Mouse (Mus musculus): ENCODE data around the gene Gm527. TPM values are rescaled to one million over a fixed set of nuclear protein-coding genes. Genes with fewer than 3 reads are reported as not detected.

Gene Gm527
- 1.3 and 1.7 TPM in 2 replicates for total RNA-seq (2014; rRNA removed)
- 0.27 and 0.34 TPM in 2 replicates for polyA plus RNA-seq (2012; rRNA removed)

GRCm38 (mm10) chr12:64917578-64918471 lies at the start of gene Gm527:
Gm527 (plus strand) TSS chr12:64917906.
- no peaks in the 10 kb centered on the region for H3K36me3 ChIP-seq (ENCODE audit: control insufficient read depth, insufficient read depth, low read length)
- TF ChIP-seq POLR2A (IDR thresholded peaks at IDR 0.05; ENCODE audit: extremely low read depth, insufficient read depth, low read length) = no peak
- TF ChIP-seq CTCF (IDR thresholded peaks at IDR 0.05; ENCODE audit: low read depth, low read length) = no peak
- no peaks in the 10 kb centered on the region for H3K4me1 ChIP-seq (ENCODE audit: control insufficient read depth, insufficient read depth, low read length)
- H3K79me2 ChIP-seq (ENCODE audit: control insufficient read depth, insufficient read depth, low read length) = no peaks in the 10 kb centered on the region
- H3K27ac ChIP-seq (replicated peaks; ENCODE audit: insufficient read depth, low read depth, low read length) = no peak within 1 kb of the TSS
- H3K27me3 ChIP-seq (ENCODE audit: control insufficient read depth, insufficient read depth, low read length) = no peaks in the 10 kb centered on the region
- H3K4me3 ChIP-seq (ENCODE audit: insufficient read depth, low read depth, low read length) = peak within 1 kb of the TSS; percentile 62
- peak within 1 kb of the TSS; percentile 80 for H3K9ac ChIP-seq (ENCODE audit: low read depth, low read length)
- WGBS = under 1% methylated on average over 80 of the region's 93 CpGs
- peak; percentile 88 for DNase-seq (ENCODE audit: extremely low read depth, low read depth, low spot score)

GRCm38 (mm10) chr12:64871103-64871502 lies 46.6 kb upstream of the Gm527 start:
- no peak overlapping the region for H3K27ac ChIP-seq (replicated peaks; ENCODE audit: insufficient read depth, low read depth, low read length)
- H3K79me2 ChIP-seq (ENCODE audit: control insufficient read depth, insufficient read depth, low read length) = no peaks in the 10 kb centered on the region
- no peaks in the 10 kb centered on the region for H3K36me3 ChIP-seq (ENCODE audit: control insufficient read depth, insufficient read depth, low read length)
- H3K4me1 ChIP-seq (ENCODE audit: control insufficient read depth, insufficient read depth, low read length) = peaks cover 3% of the 10 kb centered on the region; the same call in 1 of the 2 replicates
- 59% methylated on average over 4 of the region's 4 CpGs for whole genome bisulfite sequencing
- TF ChIP-seq POLR2A (IDR thresholded peaks at IDR 0.05; ENCODE audit: extremely low read depth, insufficient read depth, low read length) (no peak), CTCF (IDR thresholded peaks at IDR 0.05; ENCODE audit: low read depth, low read length) (no peak)
- no peaks in the 10 kb centered on the region for H3K27me3 ChIP-seq (ENCODE audit: control insufficient read depth, insufficient read depth, low read length)
- DNase-seq (ENCODE audit: extremely low read depth, low read depth, low spot score) = no peak
- no peak overlapping the region for H3K4me3 ChIP-seq (ENCODE audit: insufficient read depth, low read depth, low read length)
- H3K9ac ChIP-seq (ENCODE audit: low read depth, low read length) = no peak overlapping the region

- Histone ChIP-seq H3K79me2 (ENCODE audit: control insufficient read depth, insufficient read depth, low read length) (no peaks in the 10 kb centered on the region), H3K27ac (replicated peaks; ENCODE audit: insufficient read depth, low read depth, low read length) (no peak overlapping the region), H3K9ac (ENCODE audit: low read depth, low read length) (no peak overlapping the region), H3K4me1 (ENCODE audit: control insufficient read depth, insufficient read depth, low read length) (no peaks in the 10 kb centered on the region), H3K36me3 (ENCODE audit: control insufficient read depth, insufficient read depth, low read length) (no peaks in the 10 kb centered on the region), H3K4me3 (ENCODE audit: insufficient read depth, low read depth, low read length) (no peak overlapping the region), H3K27me3 (ENCODE audit: control insufficient read depth, insufficient read depth, low read length) (no peaks in the 10 kb centered on the region; the same call in 1 of the 2 replicates)
- no peak for TF ChIP-seq POLR2A (IDR thresholded peaks at IDR 0.05; ENCODE audit: extremely low read depth, insufficient read depth, low read length)
- peak; percentile 84 for TF ChIP-seq CTCF (IDR thresholded peaks at IDR 0.05; ENCODE audit: low read depth, low read length)
- peak; percentile 35 for DNase-seq (ENCODE audit: extremely low read depth, low read depth, low spot score)
- 35% methylated on average over 4 of the region's 4 CpGs for WGBS
Measured at GRCm38 (mm10) chr12:64897060-64897730, 20.5 kb upstream of the Gm527 start.

- no peak overlapping the region for H3K27ac ChIP-seq (replicated peaks; ENCODE audit: insufficient read depth, low read depth, low read length)
- TF ChIP-seq POLR2A (IDR thresholded peaks at IDR 0.05; ENCODE audit: extremely low read depth, insufficient read depth, low read length) (no peak), CTCF (IDR thresholded peaks at IDR 0.05; ENCODE audit: low read depth, low read length) (no peak)
- 64% methylated on average over 8 of the region's 8 CpGs for WGBS
- peak; percentile 5 for DNase-seq (ENCODE audit: extremely low read depth, low read depth, low spot score)
- no peaks in the 10 kb centered on the region for H3K36me3 ChIP-seq (ENCODE audit: control insufficient read depth, insufficient read depth, low read length)
- H3K4me1 ChIP-seq (ENCODE audit: control insufficient read depth, insufficient read depth, low read length) = no peaks in the 10 kb centered on the region
- no peak overlapping the region for H3K9ac ChIP-seq (ENCODE audit: low read depth, low read length)
- no peaks in the 10 kb centered on the region for H3K79me2 ChIP-seq (ENCODE audit: control insufficient read depth, insufficient read depth, low read length)
- no peaks in the 10 kb centered on the region; the same call in 1 of the 2 replicates for H3K27me3 ChIP-seq (ENCODE audit: control insufficient read depth, insufficient read depth, low read length)
- no peak overlapping the region for H3K4me3 ChIP-seq (ENCODE audit: insufficient read depth, low read depth, low read length)
Measured at GRCm38 (mm10) chr12:64902506-64902905, 15.2 kb upstream of the Gm527 start.

- H3K27ac ChIP-seq (replicated peaks; ENCODE audit: insufficient read depth, low read depth, low read length) = no peak overlapping the region
Measured at GRCm38 (mm10) chr12:64903186-64903585, 14.5 kb upstream of the Gm527 start.

More at GRCm38 (mm10) chr12:64903186-64903585, 14.5 kb upstream of the Gm527 start:
- TF ChIP-seq CTCF (IDR thresholded peaks at IDR 0.05; ENCODE audit: low read depth, low read length) (no peak), POLR2A (IDR thresholded peaks at IDR 0.05; ENCODE audit: extremely low read depth, insufficient read depth, low read length) (no peak)
- no peaks in the 10 kb centered on the region for H3K4me1 ChIP-seq (ENCODE audit: control insufficient read depth, insufficient read depth, low read length)
- no peak overlapping the region for H3K4me3 ChIP-seq (ENCODE audit: insufficient read depth, low read depth, low read length)
- no peaks in the 10 kb centered on the region for H3K36me3 ChIP-seq (ENCODE audit: control insufficient read depth, insufficient read depth, low read length)
- DNase-seq (ENCODE audit: extremely low read depth, low read depth, low spot score) = no peak
- H3K9ac ChIP-seq (ENCODE audit: low read depth, low read length) = no peak overlapping the region
- no peaks in the 10 kb centered on the region; the same call in 1 of the 2 replicates for H3K27me3 ChIP-seq (ENCODE audit: control insufficient read depth, insufficient read depth, low read length)
- H3K79me2 ChIP-seq (ENCODE audit: control insufficient read depth, insufficient read depth, low read length) = no peaks in the 10 kb centered on the region
- 73% methylated on average over 8 of the region's 8 CpGs for WGBS

Data from liver, adult 2 months (tissue).